Mouse (Mus musculus) limb, embryonic 14.5 days (tissue): ENCODE data around the gene Il25. TPM values are rescaled to one million over a fixed set of nuclear protein-coding genes. Genes with fewer than 3 reads are reported as not detected.
"Not testable (repeated sequence)": the region's sequence is repeated elsewhere in the genome, so short reads cannot be mapped to it uniquely, and the experiment has no call there.

Experiments
- ATAC-seq: fragments of 200-750 bp; cut with Nextera tagmentation; 2 replicates; pipeline ENCODE4 v1.8.0; 2017; ENCODE audit warnings: low read depth, moderate number of reproducible peaks, moderate TSS enrichment; ENCODE audit not compliant: low FRiP score
- DNase-seq: peaks from one replicate; pipeline ENCODE4 v3.0.0-alpha.2; 2015; ENCODE audit warnings: low spot score
- H3K27ac ChIP-seq: fragments of 300-500 bp; sonication (generic); replicated peaks from 2 replicates; pipeline ENCODE4 v1.5.1; 2014; ENCODE audit warnings: low read depth, mild to moderate bottlenecking, low read length, moderate library complexity, mixed read lengths
- H3K27me3 ChIP-seq: fragments of 300-500 bp; sonication (generic); 2 replicates; pipeline ENCODE4 v1.6.1; 2014; ENCODE audit warnings: low read length, mixed read lengths; ENCODE audit not compliant: control insufficient read depth, insufficient read depth
- H3K36me3 ChIP-seq: fragments of 300-500 bp; sonication (generic); 2 replicates; pipeline ENCODE4 v1.6.1; 2014; ENCODE audit warnings: mild to moderate bottlenecking, low read length, moderate library complexity, mixed read lengths; ENCODE audit not compliant: control insufficient read depth, insufficient read depth
- H3K4me1 ChIP-seq: fragments of 300-500 bp; sonication (generic); 2 replicates; pipeline ENCODE4 v1.6.1; 2014; ENCODE audit warnings: antibody characterized with exemption, low read length, mixed read lengths; ENCODE audit not compliant: control insufficient read depth, insufficient read depth
- H3K4me2 ChIP-seq: fragments of 300-500 bp; sonication (generic); replicated peaks from 2 replicates; pipeline ENCODE4 v1.6.1; 2014; ENCODE audit warnings: low read depth, mild to moderate bottlenecking, low read length, moderate library complexity; ENCODE audit not compliant: severe bottlenecking
- H3K4me3 ChIP-seq: fragments of 300-500 bp; sonication (generic); replicated peaks from 2 replicates; pipeline ENCODE4 v1.5.1; 2014; ENCODE audit warnings: low read length
- H3K9ac ChIP-seq: fragments of 300-500 bp; sonication (generic); 2 replicates; pipeline ENCODE4 v1.6.1; 2014; ENCODE audit warnings: mild to moderate bottlenecking, low read depth, low read length, moderate library complexity; ENCODE audit not compliant: severe bottlenecking
- H3K9me3 ChIP-seq: fragments of 300-500 bp; sonication (generic); 2 replicates; pipeline ENCODE4 v1.6.1; 2016; ENCODE audit warnings: low read length; ENCODE audit not compliant: control insufficient read depth
- POLR2A ChIP-seq: fragments of 200-500 bp; IDR thresholded peaks from 2 replicates; pipeline ENCODE4 v1.8.0; 2012; ENCODE audit warnings: inconsistent platforms, mild to moderate bottlenecking, moderate library complexity, borderline replicate concordance; ENCODE audit not compliant: insufficient read depth, insufficient read length; ENCODE audit errors: extremely low read depth
- WGBS: fragments of 180-500 bp; shearing (Covaris S2); extraction: QIAGEN DNeasy Blood & Tissue Kit; methylation state at CpG from one replicate; pipeline ENCODE4 v1.1.7; 2014; 5-methylcytosine and 5-hydroxymethylcytosine counted together
- polyA plus RNA-seq, 2 experiments: library from polyadenylated mRNA; depleted of rRNA in 1 of 2; stranded (reverse) in 1 of 2; unstranded in 1 of 2; fragments of >200 nt; fragmentation: Nextera tagmentation in 1 of 2; extraction: Ambion mirVana in 1 of 2; gene quantifications; 2 replicates each; pipeline versions ENCODE4 v1.2.1 to v1.2.3; 2012 to 2014

Il25 gene
- polyA plus RNA-seq, 2 experiments: 0.31 TPM; not detected in 1

GRCm38 (mm10) chr14:54965044-54965443 lies 32.5 kb downstream of the Il25 start:
- no peak overlapping the region for H3K9ac ChIP-seq
- H3K4me2 ChIP-seq: no peak overlapping the region
- H3K9me3 ChIP-seq: no peaks in the 10 kb centered on the region
- 75% methylated on average over 15 of the region's 15 CpGs for WGBS
- H3K4me3 ChIP-seq: no peak overlapping the region
- no peak for TF ChIP-seq POLR2A
- DNase-seq (no peak), ATAC-seq (no peak)
- no peaks in the 10 kb centered on the region for H3K27me3 ChIP-seq
- H3K4me1 ChIP-seq: no peaks in the 10 kb centered on the region
- H3K27ac ChIP-seq: no peak overlapping the region
- H3K36me3 ChIP-seq: no peaks in the 10 kb centered on the region

- Histone ChIP-seq H3K27me3 (no peaks in the 10 kb centered on the region), H3K4me1 (no peaks in the 10 kb centered on the region), H3K4me3 (no peak overlapping the region), H3K4me2 (no peak overlapping the region), H3K27ac (no peak overlapping the region), H3K9me3 (no peaks in the 10 kb centered on the region), H3K9ac (no peak overlapping the region), H3K36me3 (no peaks in the 10 kb centered on the region)
- DNase-seq (no peak), ATAC-seq (no peak)
- TF ChIP-seq POLR2A: no peak
- 43% methylated on average over 6 of the region's 6 CpGs for WGBS
These were observed 33.1 kb downstream of the Il25 start for GRCm38 (mm10) chr14:54965631-54966030.

DNA sequence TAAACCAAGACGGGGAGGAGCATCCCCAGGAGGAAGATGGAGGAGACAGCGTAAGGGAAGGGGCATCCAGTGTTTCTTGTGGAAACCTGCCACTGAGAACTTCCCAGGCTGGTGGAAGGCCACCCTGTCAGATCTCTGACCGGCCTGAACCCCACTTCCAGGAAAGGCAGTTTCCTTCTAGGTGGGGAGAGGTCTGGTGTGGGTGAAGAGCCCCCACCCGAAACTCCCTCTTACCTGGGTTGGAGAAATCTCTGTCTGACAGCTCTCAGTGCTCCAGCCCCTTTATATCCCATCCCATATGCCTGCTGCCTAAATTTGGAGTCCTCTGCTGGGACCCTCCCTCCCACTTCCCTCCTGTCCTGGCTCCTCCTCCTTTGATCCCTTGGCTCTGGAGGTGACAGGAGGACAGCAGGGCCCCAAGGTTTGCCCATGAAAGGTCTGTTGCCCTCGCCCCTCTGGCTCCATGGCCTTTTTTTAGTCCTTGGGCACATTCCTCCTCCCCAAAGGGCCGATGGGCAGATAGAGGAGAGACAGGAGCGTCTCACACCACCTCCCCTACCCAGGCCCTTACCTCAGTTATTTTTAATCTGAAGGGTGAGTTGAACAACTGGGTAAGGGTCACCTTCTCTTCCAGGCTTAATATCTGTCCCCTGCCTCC lies 34.0 kb downstream of the Il25 start, which contains the start of gene Myh6:
Gene Myh6, minus strand, starts transcription at position 608 of the 658 bp plus-strand sequence.
- H3K27ac ChIP-seq: no peak within 1 kb of the TSS
- H3K9me3 ChIP-seq: no peaks in the 10 kb centered on the region
- H3K4me1 ChIP-seq: no peaks in the 10 kb centered on the region
- no peak within 1 kb of the TSS for H3K4me3 ChIP-seq
- no peak for DNase-seq
- no peaks in the 10 kb centered on the region for H3K27me3 ChIP-seq
- WGBS: 64% methylated on average over 7 of the region's 7 CpGs
- no peaks in the 10 kb centered on the region for H3K36me3 ChIP-seq
- H3K4me2 ChIP-seq: no peak within 1 kb of the TSS
- no peak for TF ChIP-seq POLR2A
- ATAC-seq: no peak
- H3K9ac ChIP-seq: no peak within 1 kb of the TSS

DNA sequence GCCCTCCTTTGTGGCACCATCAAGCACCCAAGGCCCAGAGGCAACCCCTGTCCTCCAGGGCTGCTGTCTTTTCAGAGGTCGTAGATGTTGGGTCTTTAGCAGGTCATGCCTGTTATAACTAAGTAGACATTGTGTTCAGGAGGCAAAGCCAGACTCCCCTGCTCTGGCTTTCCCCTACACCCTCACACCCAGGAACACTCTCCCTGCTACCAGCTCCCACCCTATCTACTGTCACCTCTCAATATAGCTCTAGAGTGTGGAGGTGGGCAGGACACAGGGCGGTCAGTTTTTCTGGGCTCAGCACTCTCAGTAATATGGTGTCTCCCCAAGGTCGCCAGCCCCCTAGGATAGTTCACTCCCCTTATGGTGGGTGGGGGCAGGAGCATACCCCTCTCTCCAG lies 35.4 kb downstream of the Il25 start:
- H3K9me3 ChIP-seq: no peaks in the 10 kb centered on the region
- H3K36me3 ChIP-seq: no peaks in the 10 kb centered on the region
- no peak overlapping the region for H3K4me3 ChIP-seq
- whole genome bisulfite sequencing: 89% methylated on average over 3 of the region's 3 CpGs
- H3K4me1 ChIP-seq: no peaks in the 10 kb centered on the region
- no peaks in the 10 kb centered on the region for H3K27me3 ChIP-seq
- no peak overlapping the region for H3K9ac ChIP-seq
- H3K27ac ChIP-seq: no peak overlapping the region
- TF ChIP-seq POLR2A: no peak
- no peak overlapping the region for H3K4me2 ChIP-seq
- DNase-seq (no peak), ATAC-seq (no peak)

DNA sequence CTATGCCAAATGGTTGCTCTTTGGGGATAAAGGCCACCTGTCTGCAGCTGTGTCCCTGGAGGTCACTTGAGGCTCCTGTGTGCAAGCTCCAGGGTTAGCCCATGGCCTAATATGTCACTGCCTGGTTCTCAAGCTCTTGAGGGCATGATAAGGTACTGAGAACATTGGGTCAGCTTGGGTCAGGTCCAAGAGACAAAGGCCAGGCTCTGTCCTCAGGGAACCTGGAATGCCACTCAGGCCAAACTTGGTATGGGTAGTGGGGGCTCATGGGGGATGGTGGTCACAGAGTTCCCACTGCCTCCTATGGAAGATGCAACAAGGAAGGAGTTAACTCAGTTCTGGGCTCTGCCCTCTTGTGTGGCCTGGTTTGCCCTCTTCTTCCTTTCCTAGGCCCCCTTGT lies 35.8 kb downstream of the Il25 start:
- ATAC-seq: no peak
- H3K9me3 ChIP-seq: no peaks in the 10 kb centered on the region
- H3K4me2 ChIP-seq: no peak overlapping the region
- no peaks in the 10 kb centered on the region for H3K27me3 ChIP-seq
- no peak overlapping the region for H3K4me3 ChIP-seq
- no peak overlapping the region for H3K27ac ChIP-seq
- no peaks in the 10 kb centered on the region for H3K4me1 ChIP-seq
- H3K36me3 ChIP-seq: no peaks in the 10 kb centered on the region
- DNase-seq: no peak
- TF ChIP-seq POLR2A: no peak
- no peak overlapping the region for H3K9ac ChIP-seq

DNA sequence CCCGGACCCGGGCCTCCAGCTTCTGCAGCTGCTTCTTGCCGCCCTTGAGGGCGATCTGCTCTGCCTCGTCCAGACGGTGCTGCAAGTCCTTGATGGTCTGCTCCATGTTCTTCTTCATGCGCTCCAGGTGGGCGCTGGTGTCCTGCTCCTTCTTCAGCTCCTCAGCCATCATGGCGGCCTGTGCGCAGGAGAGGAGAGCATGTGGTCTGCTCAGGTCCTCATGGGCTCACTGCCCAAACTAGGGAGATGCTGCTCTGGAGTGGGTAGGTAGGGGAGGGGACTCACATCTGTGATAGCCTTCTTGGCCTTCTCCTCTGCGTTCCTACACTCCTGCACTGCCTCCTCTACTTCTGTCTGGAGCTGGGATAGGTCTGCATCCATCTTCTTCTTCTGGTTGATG lies 40.3 kb downstream of the Il25 start:
- H3K36me3 ChIP-seq, ATAC-seq, H3K9me3 ChIP-seq, H3K9ac ChIP-seq, H3K4me3 ChIP-seq, H3K4me1 ChIP-seq, H3K27ac ChIP-seq, H3K4me2 ChIP-seq, DNase-seq, H3K27me3 ChIP-seq: not testable (repeated sequence)
- WGBS: 96% methylated on average over 7 of the region's 11 CpGs
